Mouse (Mus musculus) neural tube, embryonic 13.5 days (tissue): ENCODE measurements around the gene Fam186b. TPM values are rescaled to one million over a fixed set of nuclear protein-coding genes. Genes with fewer than 3 reads are reported as not detected.

Experiments used
- polyA plus RNA-seq: library from polyadenylated mRNA; unstranded; fragments of >200 nt; fragmentation: Nextera tagmentation; extraction: Ambion mirVana; gene quantifications from 2 replicates; pipeline ENCODE4 v1.2.1, GENCODE M21; 2015

The Fam186b gene
- polyA plus RNA-seq, 1 experiment from 2014 or later = 0.54 TPM

Other genes with a start within 250 kb of the Fam186b start
- gene Prph, start 240.7 kb downstream of the Fam186b start, polyA plus RNA-seq = 268 and 371 TPM in 2 replicates
- 6.3 and 6.9 TPM in 2 replicates for gene Troap, start 221.3 kb downstream of the Fam186b start, polyA plus RNA-seq
- 2.7 and 3.5 TPM in 2 replicates for gene C1ql4, start 208.1 kb downstream of the Fam186b start, polyA plus RNA-seq
- gene Dnajc22, start 202.7 kb downstream of the Fam186b start, polyA plus RNA-seq = 0.25 and 0.49 TPM in 2 replicates
- 44.4 and 48.9 TPM in 2 replicates for gene Spats2, start 170.0 kb downstream of the Fam186b start, polyA plus RNA-seq
- gene Kcnh3, start 71.0 kb downstream of the Fam186b start, polyA plus RNA-seq = 0.74 and 0.84 TPM in 2 replicates
- 168 and 181 TPM in 2 replicates for gene Mcrs1, start 43.9 kb downstream of the Fam186b start, polyA plus RNA-seq
- gene Prpf40b, start 801 bp downstream of the Fam186b start, polyA plus RNA-seq = 90.1 and 101 TPM in 2 replicates
- gene Fmnl3, start 74.6 kb upstream of the Fam186b start, polyA plus RNA-seq = 9.3 and 11.7 TPM in 2 replicates
- gene Tmbim6, start 97.0 kb upstream of the Fam186b start, polyA plus RNA-seq = 254 and 261 TPM in 2 replicates
- gene Nckap5l, start 161.9 kb upstream of the Fam186b start, polyA plus RNA-seq = 14.5 and 18.3 TPM in 2 replicates
- 19.6 and 21.4 TPM in 2 replicates for gene Bcdin3d, start 178.8 kb upstream of the Fam186b start, polyA plus RNA-seq
- gene Faim2, start 232.3 kb upstream of the Fam186b start, polyA plus RNA-seq = 22.2 and 23.8 TPM in 2 replicates